Mouse (Mus musculus) adrenal gland, adult 10 weeks (tissue): ENCODE results near the gene Vmn1r33. TPM values are rescaled to one million over a fixed set of nuclear protein-coding genes. Genes with fewer than 3 reads are reported as not detected.

Experiments
- polyA plus RNA-seq: library from polyadenylated mRNA; stranded (reverse); fragments of 350-450 nt; fragmentation: Illumina TruSeq; extraction: RNeasy Lipid Tissue Mini Kit (QIAGEN cat#74804); gene quantifications from one replicate; pipeline ENCODE4 v1.2.3, GENCODE M21; 2014; ENCODE audit warnings: low read depth, low replicate concordance

Vmn1r33 gene
- polyA plus RNA-seq, result not detected

DNA sequence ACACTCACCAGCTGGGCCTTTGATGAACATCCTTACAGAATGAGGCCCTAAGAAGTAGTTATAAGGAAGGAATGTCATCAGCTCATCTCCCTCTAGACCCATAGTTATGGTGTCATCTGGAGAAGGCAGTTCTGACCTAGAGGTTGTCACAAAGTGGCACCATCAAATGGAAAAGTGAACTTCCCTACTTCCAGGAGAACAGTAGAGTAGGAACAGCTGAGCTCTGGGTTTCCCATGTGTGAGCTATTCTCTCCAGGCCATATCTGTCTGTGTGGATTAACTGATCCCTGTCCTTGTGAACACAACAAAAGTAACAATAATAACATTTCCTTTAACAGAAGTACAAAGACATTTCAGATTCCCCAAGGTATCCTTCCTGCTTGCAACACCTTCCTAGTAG is at the start of gene Vmn1r33:
Gene Vmn1r33 (minus strand): TSS at position 101 of the 400 bp plus-strand sequence.

DNA sequence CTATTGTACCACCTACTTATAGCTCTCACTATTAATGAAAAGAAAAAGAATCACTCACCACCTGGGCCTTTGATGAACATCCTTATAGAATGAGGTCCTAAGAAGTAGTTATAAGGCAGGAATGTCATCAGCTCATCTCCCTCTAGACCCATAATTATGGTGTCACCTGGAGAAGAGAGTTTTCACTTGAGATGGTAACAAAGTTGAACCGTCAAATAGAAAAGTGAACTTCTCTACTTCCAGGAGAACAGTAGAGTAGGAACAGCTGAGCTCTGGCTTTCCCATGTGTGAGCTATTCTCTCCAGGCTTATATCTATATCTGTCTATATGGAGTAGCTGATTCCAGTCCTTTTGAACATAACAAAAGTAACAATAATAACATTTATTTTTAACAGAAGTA is 25.7 kb upstream of the Vmn1r33 start, which contains the start of gene Vmn1r34:
Gene Vmn1r34 (minus strand): TSS at position 101 of the 400 bp plus-strand sequence.

Other genes starting within 250 kb of the Vmn1r33 start
- 30.2 TPM for gene Mad2l1, start 82.9 kb downstream of the Vmn1r33 start, polyA plus RNA-seq
- gene Vmn1r32, start 58.2 kb downstream of the Vmn1r33 start, polyA plus RNA-seq, result not detected
- not detected for gene Vmn1r34, start 25.6 kb upstream of the Vmn1r33 start, polyA plus RNA-seq
- not detected for gene Vmn1r35, start 67.6 kb upstream of the Vmn1r33 start, polyA plus RNA-seq
- gene Vmn1r36, start 100.9 kb upstream of the Vmn1r33 start, polyA plus RNA-seq, result not detected
- not detected for gene Vmn1r37, start 111.1 kb upstream of the Vmn1r33 start, polyA plus RNA-seq
- gene Vmn1r38, start 164.3 kb upstream of the Vmn1r33 start, polyA plus RNA-seq, result not detected
- gene Vmn1r39, start 192.3 kb upstream of the Vmn1r33 start, polyA plus RNA-seq, result not detected